Mouse (Mus musculus): ENCODE results near the gene Nxf1.

DNA sequence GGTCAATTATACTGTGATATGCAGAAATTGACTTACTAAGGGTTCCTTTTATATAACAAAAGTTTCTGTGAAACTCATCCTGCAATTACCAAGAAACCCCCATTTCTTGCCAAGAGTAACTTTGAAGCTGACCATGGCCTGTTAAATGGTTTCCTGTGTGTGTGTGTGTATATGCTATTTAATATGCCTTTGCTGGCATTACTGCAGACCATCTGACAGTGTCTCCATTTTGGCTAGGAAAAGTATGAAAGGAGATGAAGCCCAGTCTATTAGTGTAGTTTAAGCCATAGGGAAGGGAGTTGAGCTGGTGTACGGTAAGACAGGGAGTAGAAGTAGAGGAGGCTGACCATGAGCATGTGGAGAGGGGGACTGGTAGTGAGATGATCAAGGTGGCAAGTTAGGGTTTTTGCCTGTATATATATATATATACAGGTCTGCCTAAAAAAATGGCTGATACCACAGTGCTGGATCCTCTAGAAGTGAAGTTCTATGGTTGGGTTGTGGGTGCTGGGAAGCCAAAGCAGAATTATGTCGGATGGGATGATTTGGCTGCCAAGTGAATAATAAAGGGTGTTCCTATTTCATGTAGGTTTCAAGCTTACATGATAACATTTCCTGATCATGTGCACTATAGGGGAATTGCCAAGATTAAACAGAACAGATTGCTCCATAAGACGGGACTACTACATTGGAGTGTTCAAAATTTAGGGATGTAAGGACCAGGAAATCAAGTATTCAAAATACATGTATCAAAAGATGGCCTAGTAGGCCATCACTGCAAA is 30.1 kb upstream of the Nxf1 start:
- TF ChIP-seq CTCF (IDR thresholded peaks at IDR 0.05; ENCODE audit: low read depth): no peak
- TF ChIP-seq EP300 (optimal IDR thresholded peaks at IDR 0.05): no peak

Measured in stomach, postnatal 0 days (tissue).